Mouse (Mus musculus) kidney, postnatal 0 days (tissue): ENCODE data around the gene Dgkq. TPM values are rescaled to one million over a fixed set of nuclear protein-coding genes. Genes with fewer than 3 reads are reported as not detected.

ENCODE experiments used
- ATAC-seq: fragments of 200-750 bp; cut with Nextera tagmentation; replicated peaks from 2 replicates; pipeline ENCODE4 v1.8.0; 2017; ENCODE audit warnings: low read depth, moderate number of reproducible peaks, moderate TSS enrichment, moderate library complexity; ENCODE audit not compliant: low FRiP score
- DNase-seq: peaks from one replicate; pipeline ENCODE4 v3.0.0-alpha.2; 2016; ENCODE audit warnings: low spot score
- H3K27ac ChIP-seq: fragments of 300-500 bp; sonication (generic); 2 replicates; pipeline ENCODE4 v1.5.1; 2014; ENCODE audit warnings: mild to moderate bottlenecking
- H3K27me3 ChIP-seq: fragments of 300-500 bp; sonication (generic); 2 replicates; pipeline ENCODE4 v1.6.1; 2014; ENCODE audit warnings: low read length, mixed read lengths; ENCODE audit not compliant: insufficient read depth
- H3K36me3 ChIP-seq: fragments of 300-500 bp; sonication (generic); 2 replicates; pipeline ENCODE4 v1.6.1; 2014; ENCODE audit warnings: low read length, mixed read lengths; ENCODE audit not compliant: insufficient read depth
- H3K4me1 ChIP-seq: fragments of 300-500 bp; sonication (generic); replicated peaks from 2 replicates; pipeline ENCODE4 v1.6.1; 2014; ENCODE audit warnings: antibody characterized with exemption, low read length, mixed read lengths; ENCODE audit not compliant: insufficient read depth
- H3K4me2 ChIP-seq: fragments of 300-500 bp; sonication (generic); 2 replicates; pipeline ENCODE4 v1.6.1; 2014; ENCODE audit warnings: mild to moderate bottlenecking, low read length, moderate library complexity, mixed read lengths
- H3K4me3 ChIP-seq: fragments of 300-500 bp; sonication (generic); replicated peaks from 2 replicates; pipeline ENCODE4 v1.5.1; 2014; ENCODE audit warnings: low read depth, low read length
- H3K9ac ChIP-seq: fragments of 300-500 bp; sonication (generic); 2 replicates; pipeline ENCODE4 v1.6.1; 2014; ENCODE audit warnings: low read depth, low read length
- H3K9me3 ChIP-seq: fragments of 300-500 bp; sonication (generic); replicated peaks from 2 replicates; pipeline ENCODE4 v1.6.1; 2016; ENCODE audit warnings: low read length, inconsistent platforms, mixed read lengths
- CTCF ChIP-seq: IDR thresholded peaks from 2 replicates; pipeline ENCODE4 v1.5.1; 2016; ENCODE audit warnings: antibody characterized with exemption, low read depth, mild to moderate bottlenecking, moderate library complexity
- WGBS: fragments of 180-500 bp; shearing (Covaris S2); extraction: QIAGEN DNeasy Blood & Tissue Kit; methylation state at CpG from one replicate; pipeline ENCODE4 v1.1.7; 2014; 5-methylcytosine and 5-hydroxymethylcytosine counted together
- polyA plus RNA-seq: library from polyadenylated mRNA; unstranded; fragments of >200 nt; fragmentation: Nextera tagmentation; extraction: Ambion mirVana; gene quantifications from 2 replicates; pipeline ENCODE4 v1.2.1, GENCODE M21; 2015

Dgkq gene
- polyA plus RNA-seq, 1 experiment from 2014 or later: 6.9 TPM

DNA sequence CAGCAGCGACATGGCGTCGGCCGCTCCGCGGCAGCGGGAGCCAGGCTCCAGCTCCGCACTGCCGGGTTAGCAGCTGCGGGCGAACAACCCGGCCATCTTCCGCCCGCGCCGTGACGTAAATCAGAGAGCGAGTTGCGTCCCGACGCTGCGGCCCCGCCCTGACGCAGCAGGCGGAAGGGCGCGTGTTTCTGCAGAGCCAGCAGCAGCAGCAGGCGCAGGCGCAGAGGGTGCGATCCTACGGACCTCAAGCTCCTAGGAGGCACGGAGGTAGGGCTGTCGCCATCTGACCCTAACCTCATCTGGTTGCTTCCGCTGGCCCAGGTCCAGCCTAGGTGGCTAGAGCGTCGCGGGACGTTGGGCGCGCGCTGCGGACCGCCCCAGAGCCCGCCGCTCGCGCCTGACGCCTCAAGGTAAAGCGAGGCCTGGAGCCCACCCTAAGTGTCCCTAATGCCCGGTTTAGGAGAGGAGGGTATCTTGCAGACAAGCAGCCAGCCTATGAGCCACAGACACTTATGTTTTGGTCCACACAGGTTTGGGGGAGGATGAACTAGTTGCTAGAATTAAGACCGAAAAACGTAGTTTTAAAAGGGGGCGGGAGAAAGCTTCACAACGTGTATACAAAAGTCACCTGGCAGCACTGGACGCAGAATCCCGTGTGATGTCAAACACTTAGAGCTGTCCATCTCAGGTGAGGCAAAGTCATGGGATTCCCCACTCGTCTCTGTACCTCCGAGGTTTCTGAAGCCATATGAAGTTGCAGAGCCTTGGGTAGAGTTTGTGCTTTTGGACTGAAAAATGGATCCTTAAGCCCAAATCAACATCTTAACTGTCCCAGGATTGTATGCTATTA lies 39.6 kb downstream of the Dgkq start, which contains the start of the genes Gak and Tmem175:
Gene Gak, minus strand, starts transcription at position 122 of the 850 bp plus-strand sequence.
Gene Tmem175, plus strand, starts transcription at position 137 of the 850 bp plus-strand sequence.
- ATAC-seq (peak; percentile 97), DNase-seq (peak; percentile 96)
- Histone ChIP-seq H3K27ac (peak within 1 kb of the TSS; percentile 95), H3K4me3 (peak within 1 kb of the TSS; percentile 88), H3K9ac (peak within 1 kb of the TSS; percentile 95), H3K4me2 (peak within 1 kb of the TSS; percentile 94), H3K36me3 (no peaks in the 10 kb centered on the region), H3K27me3 (no peaks in the 10 kb centered on the region), H3K9me3 (no peaks in the 10 kb centered on the region), H3K4me1 (0 out of 2 replicates have a peak, but pooled peaks cover 8% of the 10 kb centered on the region)
- under 1% methylated on average over 58 of the region's 58 CpGs for WGBS
- TF ChIP-seq CTCF: no peak

DNA sequence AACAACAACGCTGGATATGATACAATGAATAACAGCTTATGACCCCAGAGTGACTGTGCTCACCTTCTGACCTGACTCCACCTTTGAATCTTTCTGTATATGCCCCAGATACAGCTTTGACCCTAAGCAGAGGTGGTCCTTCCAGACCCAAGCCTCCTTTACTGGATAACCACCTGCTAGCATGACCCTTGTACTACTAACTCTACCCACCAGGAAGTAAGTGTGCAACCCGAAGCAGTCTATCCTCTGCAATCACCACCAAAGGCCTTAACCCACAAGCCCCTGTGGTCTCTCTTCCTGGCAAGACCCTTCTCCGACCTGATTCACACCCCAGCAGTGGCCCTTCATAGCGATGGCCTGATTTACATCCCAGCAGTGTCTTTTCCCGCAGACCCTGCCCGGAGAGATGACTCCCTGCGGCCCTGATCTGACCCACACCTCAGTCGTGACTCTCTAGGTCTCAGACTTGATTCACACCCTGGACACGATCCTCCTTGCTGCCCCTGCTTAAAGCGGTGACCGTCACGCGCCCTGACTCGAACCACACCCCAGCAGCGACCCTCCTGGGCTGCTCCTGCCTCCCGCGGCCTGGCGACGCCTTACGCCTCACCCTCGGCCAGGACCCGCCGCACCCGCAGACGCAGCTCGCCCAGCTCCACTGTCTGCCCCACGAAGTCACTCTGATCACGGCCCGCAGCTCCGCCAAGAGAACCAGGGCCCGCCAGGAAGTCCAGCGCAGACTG lies 40.4 kb downstream of the Dgkq start:
- WGBS: 1% methylated on average over 32 of the region's 32 CpGs

DNA sequence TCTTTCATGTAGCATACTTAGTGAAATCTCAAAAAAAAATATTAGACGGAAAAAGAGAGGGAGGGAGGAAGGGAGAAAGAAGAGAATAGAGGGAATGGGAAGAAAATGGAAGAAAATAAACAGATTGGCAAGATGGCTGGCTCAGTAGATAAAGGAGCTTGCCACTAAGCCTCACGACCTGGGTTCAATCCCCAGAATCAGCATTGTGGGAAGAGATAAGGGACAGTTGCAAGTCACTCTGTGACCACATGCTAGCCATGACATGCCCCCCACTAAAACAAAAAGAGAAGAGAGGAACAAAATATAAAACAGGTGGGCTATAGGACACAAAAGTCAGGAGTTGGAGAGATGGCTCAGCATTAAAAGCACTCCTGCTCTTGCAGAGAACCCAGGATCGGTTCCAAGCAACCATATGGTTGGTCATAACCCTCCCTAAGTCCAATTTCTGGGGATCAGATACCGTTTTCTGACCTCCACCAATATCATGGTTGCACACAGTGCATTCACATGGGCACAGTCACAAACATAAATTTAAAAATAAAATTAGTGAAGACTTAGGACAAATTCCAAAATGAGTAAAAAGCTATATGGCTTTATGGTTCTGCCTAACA lies 43.3 kb downstream of the Dgkq start:
- no peak overlapping the region for H3K4me3 ChIP-seq
- no peak overlapping the region for H3K9ac ChIP-seq
- H3K4me2 ChIP-seq: no peak overlapping the region
- 0 out of 2 replicates have a peak, but pooled peaks cover 8% of the 10 kb centered on the region for H3K4me1 ChIP-seq
- ATAC-seq (no peak), DNase-seq (no peak)
- H3K9me3 ChIP-seq: no peaks in the 10 kb centered on the region
- whole genome bisulfite sequencing: 88% methylated on average over 4 of the region's 4 CpGs
- peaks cover 32% of the 10 kb centered on the region; the same call in 1 of the 2 replicates for H3K36me3 ChIP-seq
- no peaks in the 10 kb centered on the region for H3K27me3 ChIP-seq
- no peak for TF ChIP-seq CTCF
- H3K27ac ChIP-seq: no peak overlapping the region

More for the DNA sequence above, 40.4 kb downstream of the Dgkq start:
- DNase-seq (peak; percentile 29), ATAC-seq (peak; percentile 72)
- Histone ChIP-seq H3K4me2 (peak overlapping the region; percentile 94), H3K4me3 (peak overlapping the region; percentile 88), H3K36me3 (peaks cover 7% of the 10 kb centered on the region; the same call in 1 of the 2 replicates), H3K27me3 (no peaks in the 10 kb centered on the region), H3K9me3 (no peaks in the 10 kb centered on the region), H3K9ac (peak overlapping the region; percentile 95), H3K4me1 (0 out of 2 replicates have a peak, but pooled peaks cover 8% of the 10 kb centered on the region), H3K27ac (peak overlapping the region; percentile 95)
- no peak for TF ChIP-seq CTCF

DNA sequence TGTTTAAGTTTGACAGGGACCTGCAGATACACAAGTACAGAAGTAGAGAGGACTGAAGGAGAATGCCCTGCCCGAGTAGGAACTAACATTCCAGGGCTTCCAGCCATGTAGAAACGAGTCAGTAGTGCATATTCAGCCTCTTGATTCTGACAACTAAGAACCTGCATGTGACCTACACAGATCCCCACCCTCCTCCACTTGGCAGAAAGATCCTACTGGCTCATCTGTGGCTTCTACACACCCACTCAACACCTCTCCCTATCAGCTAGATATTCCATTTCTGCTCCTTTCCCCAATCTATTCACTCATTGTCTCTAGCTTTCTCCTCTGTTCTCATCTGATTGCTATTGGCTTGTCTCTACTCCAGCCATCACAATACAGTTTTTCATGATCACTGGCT lies 47.6 kb downstream of the Dgkq start:
- H3K36me3 ChIP-seq: peaks cover 43% of the 10 kb centered on the region

DNA sequence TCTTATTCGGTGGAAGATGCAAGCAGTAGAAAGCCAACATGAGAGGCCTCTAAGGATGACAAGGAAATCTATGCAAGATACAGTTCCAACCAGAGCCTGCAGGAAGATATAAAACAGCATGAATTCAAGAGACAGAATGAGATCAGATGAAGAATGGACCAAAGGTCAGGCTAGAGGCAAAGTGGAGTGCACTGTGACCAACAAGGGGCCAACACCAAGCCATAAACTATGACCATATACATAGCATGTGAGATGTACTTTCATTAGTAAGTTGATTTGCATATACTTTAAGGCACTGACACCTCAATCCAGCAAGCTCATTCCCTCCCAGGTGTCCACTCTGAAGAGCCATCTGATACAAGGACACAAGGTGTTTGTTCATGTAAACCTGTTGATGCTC lies 59.0 kb downstream of the Dgkq start:
- no peak overlapping the region for H3K4me3 ChIP-seq
- no peaks in the 10 kb centered on the region for H3K4me1 ChIP-seq
- no peaks in the 10 kb centered on the region for H3K27me3 ChIP-seq
- DNase-seq: no peak
- no peak for ATAC-seq
- peaks cover 70% of the 10 kb centered on the region for H3K36me3 ChIP-seq
- H3K27ac ChIP-seq: no peak overlapping the region
- 100% methylated on average over 1 of the region's 1 CpGs for WGBS
- H3K9me3 ChIP-seq: no peaks in the 10 kb centered on the region
- H3K4me2 ChIP-seq: no peak overlapping the region
- no peak for TF ChIP-seq CTCF
- H3K9ac ChIP-seq: no peak overlapping the region

More for the DNA sequence above, 47.6 kb downstream of the Dgkq start:
- no peak overlapping the region for H3K27ac ChIP-seq
- 69% methylated on average over 2 of the region's 2 CpGs for WGBS
- H3K9ac ChIP-seq: no peak overlapping the region
- H3K4me2 ChIP-seq: no peak overlapping the region
- DNase-seq (no peak), ATAC-seq (no peak)
- no peak overlapping the region for H3K4me3 ChIP-seq
- no peaks in the 10 kb centered on the region for H3K27me3 ChIP-seq
- H3K4me1 ChIP-seq: no peaks in the 10 kb centered on the region
- no peak for TF ChIP-seq CTCF
- no peaks in the 10 kb centered on the region for H3K9me3 ChIP-seq

DNA sequence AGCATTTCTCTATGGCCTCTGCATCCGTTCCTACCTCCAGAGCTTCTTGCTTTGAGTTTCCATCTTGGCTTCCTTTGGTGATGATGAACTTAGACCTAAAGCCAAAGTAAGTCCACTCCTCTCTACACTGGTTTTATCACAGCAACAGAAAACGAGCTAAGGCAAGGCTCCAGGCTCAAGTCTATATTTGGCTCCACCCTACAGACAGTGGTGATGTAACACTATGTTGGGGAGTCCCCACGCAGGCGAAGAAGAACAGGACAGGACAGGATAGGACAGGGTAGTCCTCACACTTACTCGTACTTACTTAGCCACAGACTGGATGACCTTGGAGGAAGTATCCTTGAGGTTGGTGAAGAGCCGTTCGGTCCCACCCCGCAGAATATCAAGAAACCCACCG lies 66.9 kb downstream of the Dgkq start:
- WGBS: 94% methylated on average over 9 of the region's 9 CpGs
- no peak for ATAC-seq

More for the DNA sequence above, 66.9 kb downstream of the Dgkq start:
- H3K4me3 ChIP-seq: no peak overlapping the region
- no peak overlapping the region for H3K9ac ChIP-seq
- no peak overlapping the region for H3K4me2 ChIP-seq
- H3K4me1 ChIP-seq: no peaks in the 10 kb centered on the region
- no peak overlapping the region for H3K27ac ChIP-seq
- no peak for DNase-seq
- no peaks in the 10 kb centered on the region for H3K9me3 ChIP-seq
- TF ChIP-seq CTCF: no peak
- H3K36me3 ChIP-seq: peaks cover 88% of the 10 kb centered on the region
- no peaks in the 10 kb centered on the region for H3K27me3 ChIP-seq
